Mouse (Mus musculus): ENCODE measurements around the gene Ascc2. TPM values are rescaled to one million over a fixed set of nuclear protein-coding genes. Genes with fewer than 3 reads are reported as not detected.

Ascc2 gene
- total RNA-seq, 2 experiments from 2014 or later = 13.6 to 15.2 TPM

DNA sequence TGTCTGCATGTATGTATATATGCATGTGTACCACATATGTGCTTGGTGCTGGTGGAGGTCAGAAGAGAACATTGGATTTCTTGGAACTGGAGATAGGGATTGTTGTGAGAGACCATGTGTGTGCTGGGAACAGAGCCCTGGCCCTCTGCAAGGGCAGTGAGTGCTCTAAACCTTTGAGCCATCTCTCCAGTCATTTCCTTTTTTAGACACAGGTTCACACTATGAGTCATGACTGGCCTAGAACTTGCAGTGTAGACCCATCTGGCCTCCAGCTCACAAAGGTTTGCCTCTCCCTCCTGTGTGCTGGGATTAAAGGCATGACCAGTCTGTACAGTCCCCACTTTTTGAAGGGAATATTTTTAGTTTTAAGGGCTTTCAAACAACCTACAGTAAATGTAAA is 75.3 kb downstream of the Ascc2 start:
- DNase-seq (ENCODE audit: low spot score) = no peak
- intact Hi-C loops (cut with DNase I) = no loop called here

DNA sequence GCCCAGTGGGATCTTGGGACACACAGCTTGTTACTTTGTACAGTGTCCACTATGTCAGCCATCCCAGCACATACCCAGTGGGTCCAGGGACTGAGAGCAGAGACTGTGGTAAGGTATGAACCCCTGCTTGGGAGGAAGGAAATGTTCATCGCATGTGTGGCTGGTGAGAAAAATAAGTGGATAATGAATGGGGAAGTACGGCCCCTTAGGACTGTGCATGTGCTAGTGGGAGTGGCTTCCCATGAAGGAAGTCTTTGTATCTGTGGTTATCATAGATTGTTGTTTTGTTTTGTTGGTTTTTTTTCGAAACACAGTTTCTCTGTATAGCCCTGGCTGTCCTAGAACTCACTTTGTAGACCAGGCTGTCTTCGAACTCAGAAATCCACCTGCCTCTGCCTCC is 77.2 kb downstream of the Ascc2 start:
- intact Hi-C loops (cut with DNase I) = no loop called here
- DNase-seq (ENCODE audit: low spot score) = no peak

DNA sequence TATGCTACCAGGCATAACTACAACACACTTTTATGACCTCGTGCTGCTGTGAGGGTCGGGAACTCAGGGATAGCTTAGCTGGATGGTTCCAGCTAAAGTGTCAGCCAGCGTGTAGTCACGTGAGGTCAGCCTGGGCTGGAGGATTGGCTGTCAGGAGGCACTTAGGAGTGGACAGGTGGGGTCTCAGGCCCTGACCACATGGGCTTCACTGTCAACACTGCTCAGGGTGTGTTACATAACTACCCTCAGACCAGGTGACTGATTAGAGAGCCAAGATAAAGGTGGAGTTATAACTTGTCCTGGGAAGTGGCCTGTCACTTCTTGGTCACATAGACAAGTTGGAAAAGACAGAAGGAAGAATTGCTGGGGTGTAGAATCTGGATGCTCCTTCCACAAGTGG is 78.0 kb downstream of the Ascc2 start:
- DNase-seq (ENCODE audit: low spot score) = no peak
- intact Hi-C loops (cut with DNase I) = no loop called here

DNA sequence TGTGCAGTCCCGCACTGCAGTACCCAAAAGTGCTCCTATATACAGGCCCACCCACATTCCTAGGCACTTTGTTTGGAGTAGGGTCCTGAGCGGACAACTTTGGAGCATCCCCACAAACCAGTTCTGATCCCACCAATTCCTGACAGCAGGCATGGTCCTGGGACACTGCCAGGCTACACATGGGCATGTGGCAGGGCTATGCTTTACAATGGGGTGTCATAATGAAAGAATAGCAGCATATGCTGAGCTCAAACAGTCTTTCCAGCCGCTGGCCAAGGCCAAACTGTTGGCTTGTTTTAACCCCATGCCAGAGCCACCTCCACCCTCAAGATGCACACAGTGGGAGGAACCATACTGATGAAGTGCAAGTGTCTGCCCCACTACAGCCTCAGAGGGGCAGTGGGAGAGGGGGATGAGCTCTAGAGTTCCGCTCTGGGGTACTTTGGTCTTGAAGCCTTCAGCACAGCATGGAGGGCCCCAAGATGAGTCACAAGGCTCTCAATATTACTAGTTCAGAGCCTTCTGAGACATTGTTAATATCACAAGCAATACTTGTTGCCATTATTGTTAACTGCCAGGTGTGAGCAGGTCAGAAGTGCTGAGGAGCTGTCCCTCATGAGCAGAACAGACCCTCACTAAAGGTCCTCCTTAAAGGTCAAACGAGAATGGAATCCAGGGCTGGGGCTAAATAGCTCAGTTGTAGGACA is 79.1 kb downstream of the Ascc2 start:
- no peak for DNase-seq (ENCODE audit: low spot score)
- intact Hi-C loops (cut with DNase I) = no loop called here

DNA sequence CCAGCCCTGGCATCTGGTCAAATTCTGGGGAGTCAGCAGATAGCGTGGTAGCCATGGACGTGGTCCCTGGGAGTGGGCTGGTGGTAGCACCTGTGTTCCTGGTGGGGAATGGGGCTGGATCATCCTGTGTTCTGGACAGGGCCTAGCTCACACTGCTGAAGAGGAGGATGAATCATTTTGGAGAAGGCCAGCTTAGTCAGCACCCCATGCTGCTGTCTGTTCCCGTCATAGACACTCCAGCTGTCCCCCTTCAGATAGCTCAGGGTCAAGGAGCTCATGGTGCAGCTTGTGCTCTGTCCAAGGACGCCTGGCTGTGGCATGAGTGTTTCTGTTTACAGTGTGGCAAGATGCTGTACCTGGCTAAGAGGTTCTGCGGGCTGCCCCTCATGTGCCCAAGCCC is 81.0 kb downstream of the Ascc2 start:
- no peak for DNase-seq (ENCODE audit: low spot score)
- intact Hi-C loops (cut with DNase I) = no loop called here

DNA sequence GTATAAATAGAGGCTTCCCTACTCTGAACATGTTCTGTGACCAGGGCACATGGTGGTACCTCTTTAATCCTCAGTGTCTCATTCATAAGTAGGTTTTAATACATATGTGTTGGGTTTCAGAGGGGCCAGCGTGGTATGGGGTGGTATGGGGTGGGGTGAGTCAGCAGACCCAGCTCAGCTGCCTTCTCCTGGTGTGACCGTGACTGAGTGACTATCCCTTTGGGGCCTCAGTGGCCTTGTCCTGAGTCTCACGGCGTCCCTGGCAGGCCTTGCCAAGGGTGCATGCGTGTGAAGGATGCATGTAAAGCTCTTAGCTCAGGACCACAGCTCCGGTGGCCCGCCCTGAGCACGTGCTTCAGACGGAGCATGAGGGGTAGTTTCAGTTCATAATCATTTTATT is 82.4 kb downstream of the Ascc2 start:
- intact Hi-C loops (cut with DNase I) = no loop called here
- no peak for DNase-seq (ENCODE audit: low spot score)

DNA sequence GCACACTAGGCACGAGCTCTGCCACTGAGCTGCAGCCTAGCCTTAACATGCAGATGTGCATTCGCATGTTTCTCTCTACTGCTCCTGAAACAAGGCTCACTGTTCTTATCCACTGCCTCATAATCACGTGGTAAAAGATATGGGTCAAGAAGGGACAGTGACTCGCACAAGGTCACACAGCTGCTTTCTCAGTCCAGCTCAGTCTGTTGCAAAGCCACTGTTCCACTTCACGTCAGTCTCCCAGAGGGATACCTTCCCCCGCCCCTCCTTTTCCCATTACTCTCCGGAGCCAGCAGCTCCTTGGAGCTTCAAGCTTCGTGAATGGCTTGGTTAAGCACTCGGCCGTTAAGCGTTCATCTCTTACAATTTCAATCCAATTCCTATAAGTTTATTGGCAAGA is 82.8 kb downstream of the Ascc2 start:
- intact Hi-C loops (cut with DNase I) = no loop called here
- no peak for DNase-seq (ENCODE audit: low spot score)

DNA sequence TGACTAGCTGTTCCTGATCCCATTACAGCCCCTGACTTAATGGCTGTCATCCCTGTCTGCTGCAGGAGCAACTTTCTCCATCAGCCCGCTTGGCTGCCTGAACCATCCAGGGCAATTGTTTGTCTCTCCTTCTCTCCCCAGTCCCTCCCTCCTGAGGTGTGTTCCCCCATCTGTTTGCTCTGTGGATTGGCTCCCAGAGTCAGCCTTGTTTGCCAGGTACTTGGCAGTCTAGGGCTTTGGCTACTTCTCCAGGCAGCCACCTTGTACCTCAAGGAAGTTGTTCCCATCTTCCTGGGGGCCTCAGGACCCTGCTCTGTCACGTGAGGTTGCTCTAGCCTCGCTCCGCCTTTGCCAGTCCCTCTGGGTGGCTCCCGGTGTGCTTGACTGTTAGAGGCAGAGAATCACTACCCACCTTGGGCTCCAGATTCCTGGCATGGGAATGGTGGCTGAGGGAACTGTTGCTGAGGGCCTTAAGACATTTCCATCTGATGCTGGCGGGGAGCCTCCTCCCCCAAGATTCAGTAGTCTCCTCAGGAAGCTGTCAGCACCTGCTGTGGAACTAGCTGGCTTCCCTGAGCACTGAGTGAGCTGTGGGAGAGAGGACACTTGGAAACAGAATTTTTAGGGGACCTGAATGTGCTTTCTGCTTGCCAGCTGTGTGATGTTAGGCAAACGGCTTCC is 83.5 kb downstream of the Ascc2 start:
- no peak for DNase-seq (ENCODE audit: low spot score)
- intact Hi-C loops (cut with DNase I) = no loop called here

DNA sequence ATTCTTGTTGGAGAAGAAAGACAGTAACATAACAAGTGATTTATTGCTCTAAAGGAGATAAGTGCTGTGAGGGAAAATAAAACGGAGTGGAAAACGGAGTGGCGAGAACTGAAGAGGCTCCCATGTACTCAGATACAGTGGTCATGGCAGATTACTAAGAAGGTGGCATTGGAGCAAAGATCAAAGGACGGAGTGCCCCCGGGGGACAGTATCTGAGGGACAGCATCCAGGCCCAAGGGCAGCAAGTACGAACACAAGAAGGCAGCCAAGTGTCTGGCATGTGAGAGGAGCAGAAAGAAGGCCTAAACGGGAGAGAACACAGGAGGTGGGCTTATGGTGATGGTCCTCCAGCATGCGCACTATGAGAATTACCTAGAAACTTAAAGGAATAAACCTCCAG is 84.2 kb downstream of the Ascc2 start:
- intact Hi-C loops (cut with DNase I) = no loop called here
- no peak for DNase-seq (ENCODE audit: low spot score)

DNA sequence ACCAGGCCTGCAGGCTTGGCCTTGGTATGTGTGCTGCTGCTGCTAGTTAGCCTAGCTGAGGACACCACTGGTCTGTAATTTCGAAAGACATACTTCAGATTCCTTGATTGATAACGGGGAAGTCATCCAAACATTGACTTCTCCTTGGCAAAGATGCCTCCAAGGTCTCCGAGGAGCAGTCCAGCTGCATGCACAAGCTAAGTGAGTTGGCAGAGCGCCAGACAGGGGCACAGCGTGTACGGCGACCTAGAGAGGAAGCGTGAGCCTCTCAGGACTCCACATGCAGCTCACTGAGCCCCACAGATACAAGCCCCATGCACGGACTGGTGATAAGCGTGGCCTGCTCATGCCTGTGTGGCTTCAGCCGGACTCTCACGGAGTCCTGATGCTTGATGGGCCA is 92.1 kb downstream of the Ascc2 start:
- intact Hi-C loops (cut with DNase I) = no loop called here
- no peak for DNase-seq (ENCODE audit: low spot score)

DNA sequence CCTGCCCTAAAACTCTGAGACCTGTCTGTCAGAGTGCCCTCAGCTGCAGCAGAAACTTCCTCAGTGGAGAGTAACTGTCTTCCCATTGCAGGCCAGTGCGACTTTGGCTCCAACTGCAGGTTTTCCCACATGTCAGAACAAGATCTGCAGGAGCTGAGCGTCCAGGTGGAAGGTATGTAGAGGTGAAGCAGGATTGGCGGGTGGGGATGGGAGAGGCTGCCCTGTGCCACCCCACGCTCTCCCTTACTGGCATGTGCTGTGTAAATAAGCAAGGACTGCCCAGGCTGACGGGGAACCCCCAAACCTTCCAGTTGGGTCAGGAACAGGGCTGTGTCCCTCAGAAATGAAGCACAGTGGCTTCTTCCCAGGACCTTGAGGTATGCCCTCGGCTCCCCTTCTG is 92.5 kb downstream of the Ascc2 start:
- intact Hi-C loops (cut with DNase I) = no loop called here
- DNase-seq (ENCODE audit: low spot score) = no peak

DNA sequence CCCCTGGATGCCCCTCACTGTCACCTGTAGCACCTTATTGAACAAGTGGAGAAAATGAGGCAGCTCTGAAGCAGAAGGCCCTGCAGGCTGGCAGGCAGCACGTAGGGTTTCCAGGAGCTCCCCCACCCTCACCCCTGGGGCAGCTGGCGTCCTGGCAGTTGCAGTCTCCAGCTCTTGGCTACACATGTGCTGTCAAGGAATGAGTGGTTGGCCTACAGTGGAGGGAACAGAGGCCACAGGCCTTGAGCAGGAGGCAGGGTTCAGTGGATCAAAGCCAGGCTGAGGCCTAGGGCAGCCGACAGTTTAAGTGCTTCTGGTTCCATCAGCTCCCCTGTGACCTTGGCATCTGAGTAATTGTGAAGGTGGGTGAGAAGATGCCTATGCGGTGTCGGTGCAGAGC is 93.4 kb downstream of the Ascc2 start:
- intact Hi-C loops (cut with DNase I) = no loop called here
- no peak for DNase-seq (ENCODE audit: low spot score)

DNA sequence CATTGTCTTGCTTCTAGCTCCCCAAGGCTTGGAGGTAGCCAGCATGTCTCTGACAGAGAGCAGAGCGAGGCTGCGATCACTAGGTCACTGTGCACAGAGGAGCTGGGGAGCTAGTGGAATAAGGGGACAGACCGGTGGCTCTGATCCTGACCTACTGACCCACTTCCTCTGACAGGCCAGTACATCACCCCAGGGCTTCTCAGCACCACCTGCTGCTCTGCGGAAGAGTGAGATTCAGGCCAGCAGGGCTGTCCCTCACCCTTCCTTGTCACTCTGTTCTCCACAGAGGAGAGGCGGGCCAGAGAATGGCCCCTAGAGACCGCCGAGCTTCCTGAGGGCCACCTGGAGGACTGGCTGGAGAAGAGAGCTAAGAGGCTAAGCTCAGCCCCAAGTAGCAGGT is 94.2 kb downstream of the Ascc2 start:
- intact Hi-C loops (cut with DNase I) = no loop called here
- no peak for DNase-seq (ENCODE audit: low spot score)

DNA sequence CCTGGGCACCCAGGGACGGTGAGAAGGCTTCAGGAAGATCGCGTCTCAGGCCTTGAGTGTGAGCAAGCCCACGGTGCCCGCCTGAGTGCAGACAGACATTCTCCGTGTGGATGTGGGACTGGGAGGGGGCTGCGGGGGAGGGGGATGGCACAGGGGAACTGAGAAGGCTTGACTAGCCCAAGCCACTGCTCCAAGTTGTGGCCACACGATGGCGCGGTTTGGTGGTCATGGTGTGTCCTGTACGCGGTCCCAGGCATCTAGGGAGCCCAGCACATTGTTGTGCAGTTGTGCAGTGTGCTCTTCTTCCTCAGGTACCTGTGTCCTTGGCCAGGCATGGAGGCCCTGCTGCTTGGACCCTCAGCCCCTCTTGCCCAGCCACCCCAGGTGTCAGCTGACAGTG is 96.6 kb downstream of the Ascc2 start:
- no peak for DNase-seq (ENCODE audit: low spot score)
- intact Hi-C loops (cut with DNase I) = no loop called here

Other genes starting within 250 kb of the Ascc2 start
- not detected for gene Hormad2, start 196.6 kb upstream of the Ascc2 start, total RNA-seq (2021)
- gene Mtmr3, start 42.9 kb upstream of the Ascc2 start, total RNA-seq (2021) = 10 to 100 TPM; 49.6 to 50.6 TPM
- not detected for gene Gm11032, start 17.7 kb upstream of the Ascc2 start, total RNA-seq (2021)
- 1,000 to 10,000 TPM; 1,536 to 1,541 TPM for gene Uqcr10, start 66.6 kb downstream of the Ascc2 start, total RNA-seq (2021)
- gene Zmat5, start 66.9 kb downstream of the Ascc2 start, total RNA-seq (2021) = 10 to 100 TPM; 25.7 to 26.3 TPM
- not detected for gene Cabp7, start 109.0 kb downstream of the Ascc2 start, total RNA-seq (2021)
- gene Nf2, start 211.8 kb downstream of the Ascc2 start, total RNA-seq (2021) = 10 to 100 TPM; 81.5 to 83.6 TPM
- under 1 TPM; 0.70 to 0.86 TPM for gene Nipsnap1, start 236.2 kb downstream of the Ascc2 start, total RNA-seq (2021)